Mouse (Mus musculus) A20 (cell line): ENCODE measurements at regions not wholly inside any gene's neighbourhood (a gene's known extent, or its start where the extent isn't known, plus 50 kb on each side); places are given as distances from the start of the nearest gene placed in this dataset.

Source experiments
- DNase-seq: peaks from one replicate; pipeline ENCODE4 v3.0.0-alpha.2; 2011; ENCODE audit warnings: low read depth, low spot score

- no peak for DNase-seq
Observed at GRCm38 (mm10) chr5:118421884-118422821, 138.3 kb upstream of the Med13l start.

GRCm38 (mm10) chr5:118424177-118424576 lies 136.3 kb upstream of the Med13l start:
- no peak for DNase-seq

GRCm38 (mm10) chr5:118424764-118425568 lies 135.5 kb upstream of the Med13l start:
- DNase-seq = no peak

- DNase-seq = no peak
Observed at GRCm38 (mm10) chr5:118426673-118427072, 133.8 kb upstream of the Med13l start.

GRCm38 (mm10) chr5:118428323-118429095 lies 132.0 kb upstream of the Med13l start:
- DNase-seq = no peak

GRCm38 (mm10) chr5:118433599-118433998 lies 126.9 kb upstream of the Med13l start:
- DNase-seq = no peak

GRCm38 (mm10) chr5:118434718-118435555 lies 125.5 kb upstream of the Med13l start:
- DNase-seq = no peak

GRCm38 (mm10) chr5:118435556-118435950 lies 124.9 kb upstream of the Med13l start:
- DNase-seq = no peak

GRCm38 (mm10) chr5:118436035-118436434 lies 124.4 kb upstream of the Med13l start:
- no peak for DNase-seq

GRCm38 (mm10) chr5:118436474-118437306 lies 123.8 kb upstream of the Med13l start:
- no peak for DNase-seq

GRCm38 (mm10) chr5:118437307-118437610 lies 123.2 kb upstream of the Med13l start:
- DNase-seq = no peak

- no peak for DNase-seq
Observed at GRCm38 (mm10) chr5:118438016-118438415, 122.5 kb upstream of the Med13l start.

GRCm38 (mm10) chr5:118444538-118445251 lies 115.8 kb upstream of the Med13l start:
- DNase-seq = no peak

- no peak for DNase-seq
Observed at GRCm38 (mm10) chr5:118445252-118445987, 115.1 kb upstream of the Med13l start.

- no peak for DNase-seq
Observed at GRCm38 (mm10) chr5:118445988-118446280, 114.5 kb upstream of the Med13l start.

- DNase-seq = no peak
Observed at GRCm38 (mm10) chr5:118446878-118447277, 113.6 kb upstream of the Med13l start.

- no peak for DNase-seq
Observed at GRCm38 (mm10) chr5:118447366-118447765, 113.1 kb upstream of the Med13l start.

GRCm38 (mm10) chr5:118448884-118449515 lies 111.5 kb upstream of the Med13l start:
- DNase-seq = no peak
